Mouse (Mus musculus) brain, embryonic 14.5 days (tissue): ENCODE data around the gene Oprl1.

Experiments used
- CTCF ChIP-seq: fragments of 200-500 bp; IDR thresholded peaks from 2 replicates; pipeline ENCODE4 v1.5.1; 2012; ENCODE audit warnings: inconsistent platforms, mild to moderate bottlenecking, moderate library complexity, borderline replicate concordance; ENCODE audit not compliant: insufficient read depth, insufficient read length; ENCODE audit errors: extremely low read depth
- POLR2A ChIP-seq: fragments of 200-500 bp; IDR thresholded peaks from 2 replicates; pipeline ENCODE4 v1.6.1; 2012; ENCODE audit warnings: mild to moderate bottlenecking, inconsistent platforms, borderline replicate concordance; ENCODE audit not compliant: poor library complexity, insufficient read depth, insufficient read length, severe bottlenecking; ENCODE audit errors: extremely low read depth

DNA sequence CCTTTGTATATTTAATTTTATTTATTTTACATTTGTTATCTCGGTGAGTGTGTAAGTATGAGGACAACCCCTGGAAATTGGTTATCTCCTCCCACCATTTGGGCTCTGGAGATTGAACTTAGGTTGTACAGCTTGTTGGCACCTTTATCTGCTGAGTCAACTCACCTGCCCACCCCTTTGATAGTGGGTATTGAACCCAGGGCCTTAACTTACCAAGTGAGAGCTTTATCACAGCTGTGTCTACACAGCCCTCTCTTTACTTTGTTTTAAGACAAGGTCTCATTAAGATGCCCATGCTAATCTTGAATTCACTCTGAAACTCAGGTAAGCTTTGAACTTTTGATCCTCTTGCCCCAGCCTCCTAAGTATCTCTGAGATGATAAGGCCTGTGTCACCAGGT lies 32.8 kb upstream of the Oprl1 start:
- no peak for TF ChIP-seq CTCF
- TF ChIP-seq POLR2A: no peak
